Mouse (Mus musculus) brain, adult 2 months (tissue): Measurements from ENCODE around the gene Slc9a3r1.

ENCODE experiments used
- DNase-seq: peaks from one replicate; pipeline ENCODE4 v3.0.0; 2011; ENCODE audit warnings: low read depth, low spot score

The Slc9a3r1 gene

DNA sequence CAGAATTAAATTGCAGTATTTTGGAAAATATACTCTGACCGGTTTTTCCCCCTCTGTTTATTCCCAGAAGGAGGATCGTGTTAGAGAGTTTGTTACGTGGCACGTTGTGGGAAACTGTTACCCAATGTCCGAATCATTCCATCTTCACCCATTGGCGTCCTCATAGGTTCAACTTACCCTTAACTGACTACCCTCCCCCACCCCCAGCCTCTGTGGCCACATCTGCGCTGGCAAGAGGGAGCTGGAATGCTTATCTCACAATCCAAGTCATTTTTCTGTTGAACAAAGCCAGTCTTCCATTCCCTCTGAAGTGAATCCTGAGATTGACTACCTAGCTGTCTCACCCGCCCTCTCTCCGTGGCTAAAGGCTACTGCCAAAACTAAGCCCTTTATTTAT, 938 bp upstream of the Slc9a3r1 start:
- no peak for DNase-seq

DNA sequence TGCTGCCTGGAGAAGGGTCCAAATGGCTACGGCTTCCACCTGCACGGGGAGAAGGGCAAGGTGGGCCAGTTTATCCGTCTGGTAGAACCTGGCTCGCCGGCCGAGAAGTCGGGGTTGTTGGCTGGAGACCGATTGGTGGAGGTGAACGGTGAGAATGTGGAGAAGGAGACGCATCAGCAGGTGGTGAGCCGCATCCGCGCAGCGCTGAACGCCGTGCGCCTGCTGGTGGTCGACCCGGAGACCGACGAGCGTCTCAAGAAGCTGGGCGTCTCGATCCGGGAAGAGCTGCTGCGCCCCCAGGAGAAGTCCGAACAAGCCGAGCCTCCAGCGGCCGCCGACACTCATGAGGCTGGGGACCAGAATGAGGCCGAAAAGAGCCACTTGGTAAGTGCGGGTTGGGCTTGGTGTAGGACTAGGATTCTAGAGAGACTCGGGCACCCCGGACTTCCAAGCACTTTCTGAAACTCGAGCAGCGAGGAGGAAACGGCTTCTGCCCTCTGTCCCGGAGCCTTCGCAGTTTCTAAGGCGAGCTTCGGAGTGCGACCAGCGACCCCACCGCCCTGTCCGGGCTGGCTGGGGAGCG, 518 bp downstream of the Slc9a3r1 start:
- DNase-seq: no peak

DNA sequence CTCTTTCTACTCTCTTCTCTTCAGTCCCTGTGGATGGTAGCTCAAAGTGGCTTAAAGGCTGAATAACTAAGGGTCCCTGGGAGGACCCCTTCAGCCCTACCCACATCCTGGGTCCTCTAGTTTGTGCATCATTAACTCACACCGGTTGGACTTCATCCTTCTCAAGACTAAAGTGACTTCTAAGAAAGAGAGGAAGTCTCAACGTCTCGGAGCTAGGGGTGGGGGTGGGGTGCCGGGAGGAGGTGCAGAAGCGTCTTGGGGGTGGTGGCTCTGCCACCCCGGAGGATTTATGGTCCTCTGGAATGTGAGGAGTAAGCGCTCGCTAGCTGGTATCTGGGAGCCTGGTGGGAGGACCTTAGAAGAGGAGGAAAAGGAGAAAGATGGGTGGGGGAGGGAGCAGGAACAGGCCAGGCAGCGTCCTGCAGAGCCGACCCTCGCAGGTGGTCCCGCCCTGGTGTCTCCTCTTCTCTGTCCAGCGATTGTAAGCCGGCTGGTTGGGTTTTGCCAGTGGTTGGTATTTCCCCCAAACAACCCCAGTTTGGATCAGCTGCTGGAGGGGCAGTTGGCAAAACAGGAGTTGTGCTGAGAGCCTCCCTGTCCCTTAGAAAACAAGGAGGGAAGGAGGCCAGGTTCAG, 1.3 kb downstream of the Slc9a3r1 start:
- no peak for DNase-seq

DNA sequence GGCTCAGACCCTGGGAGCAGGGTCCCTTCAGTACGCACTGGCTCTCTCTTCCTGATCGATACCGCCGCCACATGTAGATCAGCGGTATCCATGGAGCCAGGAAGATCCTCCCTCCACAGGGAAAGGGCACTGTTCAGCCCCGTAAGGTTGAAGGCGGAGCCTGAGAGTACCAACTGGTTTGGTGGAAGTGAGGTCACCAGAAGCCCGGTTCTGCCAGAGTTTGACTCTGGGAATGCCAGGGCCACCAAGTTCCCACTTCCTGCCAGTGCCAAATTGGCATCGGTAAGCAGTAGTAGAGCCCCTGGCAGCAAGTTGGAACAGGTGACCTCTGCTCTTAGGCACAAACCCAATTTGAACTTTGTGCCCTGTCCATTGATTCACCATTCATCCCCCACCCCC, 1.8 kb downstream of the Slc9a3r1 start:
- peak; percentile 68 for DNase-seq

DNA sequence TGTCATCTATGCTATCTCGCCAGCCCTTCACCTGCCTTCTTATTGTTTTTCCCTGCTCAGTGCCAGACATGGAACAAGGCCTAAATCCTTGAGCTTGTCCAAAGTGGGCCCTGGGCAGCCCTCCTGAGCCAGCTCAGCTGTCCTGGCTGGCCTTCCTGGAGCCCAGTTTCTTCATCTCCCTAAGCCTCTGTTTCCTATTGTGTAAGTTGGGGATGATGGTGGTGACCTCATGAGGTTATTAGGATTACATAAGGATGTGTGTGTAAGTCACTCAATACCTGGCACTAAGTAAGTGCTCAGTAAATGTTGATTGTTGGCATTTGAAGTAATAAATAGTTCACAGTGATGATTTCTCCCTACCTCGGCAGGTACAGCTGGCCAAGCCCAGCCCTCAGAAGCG, 3.6 kb downstream of the Slc9a3r1 start:
- no peak for DNase-seq

GRCm38 (mm10) chr11:115167631-115168249, 4.6 kb downstream of the Slc9a3r1 start:
- no peak for DNase-seq

DNA sequence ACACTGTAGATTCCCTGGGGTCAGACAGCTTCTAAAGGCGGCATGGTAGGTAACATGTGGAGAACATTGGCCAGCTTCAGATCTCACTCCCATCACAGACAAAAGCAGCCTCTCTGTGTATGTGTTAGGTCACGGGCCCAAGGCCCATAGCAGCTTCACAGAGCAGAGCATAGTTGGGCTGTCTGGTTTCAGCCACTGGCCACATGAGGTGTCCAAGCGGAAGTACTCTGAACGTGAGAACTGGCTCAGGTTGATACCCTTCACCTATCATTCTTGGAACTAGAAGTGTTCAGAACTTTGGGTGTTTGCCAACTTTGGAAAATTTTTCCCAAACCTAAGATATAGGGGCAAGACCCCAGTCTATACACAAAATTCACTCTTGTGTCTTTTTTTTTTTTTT, 6.3 kb downstream of the Slc9a3r1 start:
- DNase-seq: no peak

- DNase-seq: peak; percentile 62
Observed at GRCm38 (mm10) chr11:115171125-115171524, 8.0 kb downstream of the Slc9a3r1 start.

DNA sequence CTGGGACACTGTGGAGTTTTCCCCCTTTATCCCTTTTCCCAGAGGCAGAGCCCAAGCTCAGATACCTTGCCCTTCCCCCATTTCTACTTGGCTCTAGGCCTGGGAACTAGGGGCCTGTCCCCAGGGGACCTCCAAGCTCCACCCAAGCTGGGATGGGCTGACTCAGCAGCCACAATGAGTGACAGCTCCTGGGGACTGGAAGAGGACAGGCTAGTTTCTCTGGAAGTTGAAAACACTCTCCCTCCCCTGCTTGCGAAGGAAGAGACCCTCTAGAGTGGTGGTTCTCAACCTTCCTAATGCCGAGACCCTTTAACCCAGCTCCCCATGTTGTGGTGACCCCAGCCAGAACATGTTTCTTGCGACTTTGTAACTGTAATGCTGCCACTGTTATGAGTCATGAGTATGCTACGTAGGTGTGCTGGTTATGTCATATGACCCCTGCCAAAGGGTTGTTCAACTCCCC, 9.7 kb downstream of the Slc9a3r1 start:
- no peak for DNase-seq

- DNase-seq: no peak
Observed at GRCm38 (mm10) chr11:115173549-115174339, 10.6 kb downstream of the Slc9a3r1 start.

GRCm38 (mm10) chr11:115176399-115177190, 13.5 kb downstream of the Slc9a3r1 start:
- no peak for DNase-seq

DNA sequence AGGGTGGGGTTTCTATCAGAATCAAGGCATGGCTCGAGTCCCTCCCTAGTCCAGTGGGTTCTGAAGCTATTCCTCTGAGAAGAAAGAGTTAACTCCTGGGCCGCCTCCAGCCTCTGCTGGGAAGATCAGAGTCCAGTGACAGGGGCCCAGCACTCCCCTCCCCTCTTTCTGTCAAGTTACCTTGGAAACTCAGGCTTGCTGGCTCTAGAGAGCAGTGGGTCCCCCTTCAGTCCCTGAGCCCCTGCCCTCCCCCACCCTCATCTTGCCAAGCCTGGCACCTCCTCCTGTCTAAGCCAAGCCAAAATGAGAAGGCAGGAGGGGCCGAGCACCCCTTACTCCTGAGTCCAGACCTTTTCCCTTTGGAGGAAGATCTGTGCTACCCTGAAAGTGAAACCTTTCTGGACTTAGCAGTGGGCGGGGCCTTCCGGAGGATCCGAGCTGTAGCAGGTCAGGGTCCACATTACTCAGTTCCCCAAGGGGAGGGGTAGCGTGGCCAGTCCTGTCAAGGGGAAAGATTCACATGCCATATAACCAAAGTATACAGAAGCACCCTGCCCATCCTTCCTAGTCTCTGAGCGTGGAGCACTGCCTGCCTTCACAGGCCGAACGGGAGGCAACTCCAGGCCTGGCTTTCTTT, 14.5 kb downstream of the Slc9a3r1 start:
- no peak for DNase-seq

DNA sequence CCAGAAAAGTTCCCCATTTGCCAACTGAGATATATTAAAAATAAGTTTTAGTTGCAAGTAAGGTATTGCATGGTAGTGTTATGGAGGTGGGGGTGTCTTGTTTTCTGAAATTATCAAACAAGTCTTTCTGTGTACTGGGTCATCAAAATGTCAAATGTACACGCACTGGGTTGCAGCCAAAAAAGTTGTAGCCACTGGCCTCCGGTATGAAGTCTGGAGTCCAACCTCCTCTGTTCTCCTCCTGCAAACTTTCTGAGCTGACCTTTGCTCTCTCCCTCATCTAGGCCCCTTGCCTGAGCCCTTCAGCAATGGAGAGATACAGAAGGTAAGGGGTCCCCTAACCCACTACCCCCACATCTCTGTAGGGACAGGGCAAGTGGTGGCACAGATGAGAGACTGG, 15.6 kb downstream of the Slc9a3r1 start:
- DNase-seq: no peak

GRCm38 (mm10) chr11:115179191-115179590, 16.1 kb downstream of the Slc9a3r1 start:
- DNase-seq: no peak

DNA sequence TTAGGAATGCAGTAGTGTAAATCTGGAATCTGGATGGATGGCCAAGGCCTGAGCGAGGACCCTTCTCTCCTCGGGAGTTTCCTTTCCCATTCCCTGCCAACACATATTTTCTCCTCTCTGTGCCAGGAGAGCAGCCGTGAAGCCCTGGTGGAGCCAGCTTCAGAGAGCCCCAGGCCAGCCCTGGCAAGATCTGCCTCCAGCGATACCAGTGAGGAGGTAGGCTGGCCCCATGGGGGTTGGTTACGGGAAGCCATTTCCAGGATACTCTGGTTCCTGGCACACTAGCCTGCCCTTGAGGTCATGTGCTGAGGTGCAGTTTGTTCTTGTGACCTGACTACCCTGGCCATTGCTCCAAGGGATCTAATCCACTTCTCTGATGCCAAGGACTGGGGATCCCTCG, 16.7 kb downstream of the Slc9a3r1 start:
- no peak for DNase-seq

GRCm38 (mm10) chr11:115181913-115182638, 18.9 kb downstream of the Slc9a3r1 start:
- DNase-seq: peak; percentile 75

DNA sequence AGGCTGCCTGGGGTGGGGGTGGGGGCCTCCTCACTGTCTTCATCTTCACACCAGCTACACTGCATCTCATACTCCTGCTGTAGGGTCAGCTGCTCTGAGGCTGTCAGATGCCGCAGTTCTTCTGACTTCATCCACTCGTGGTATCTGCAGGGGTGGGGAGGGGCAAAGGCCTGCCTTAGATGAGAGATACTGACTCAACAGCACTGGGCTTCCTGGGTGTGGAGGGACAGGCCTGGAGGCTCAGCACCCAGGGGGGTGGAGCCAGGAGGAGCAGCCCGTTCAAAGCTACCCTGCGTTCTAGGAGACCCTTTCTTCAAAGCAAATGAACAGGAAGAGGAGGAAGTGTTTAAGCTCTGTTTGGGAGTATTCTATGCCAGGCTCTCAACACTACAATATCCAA, 21.8 kb downstream of the Slc9a3r1 start:
- no peak for DNase-seq

DNA sequence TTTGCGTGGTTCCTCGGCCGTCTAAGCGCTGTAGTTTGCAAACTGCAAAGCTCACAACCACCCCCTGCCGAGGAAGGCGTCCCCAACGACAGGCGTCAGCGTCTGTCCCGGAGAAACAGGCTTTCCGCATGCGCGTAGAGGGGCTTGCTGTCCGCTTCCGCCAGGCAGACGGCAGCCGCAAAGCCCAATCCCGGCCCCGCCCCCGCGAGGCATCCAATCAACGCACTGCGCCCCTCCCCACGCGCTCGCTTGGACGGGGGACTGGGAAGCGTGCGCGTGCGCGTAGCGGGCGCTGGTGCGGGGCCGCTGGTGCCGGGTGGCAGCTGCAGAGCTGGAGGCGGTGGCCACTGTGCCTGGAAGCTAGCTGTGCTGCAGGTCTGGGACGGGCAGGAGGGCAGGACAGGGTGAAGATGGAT, 24.1 kb downstream of the Slc9a3r1 start, which contains the start of gene Tmem104:
Tmem104 (plus strand) TSS at position 264 of the 416 bp plus-strand sequence.
- DNase-seq: peak; percentile 99

DNA sequence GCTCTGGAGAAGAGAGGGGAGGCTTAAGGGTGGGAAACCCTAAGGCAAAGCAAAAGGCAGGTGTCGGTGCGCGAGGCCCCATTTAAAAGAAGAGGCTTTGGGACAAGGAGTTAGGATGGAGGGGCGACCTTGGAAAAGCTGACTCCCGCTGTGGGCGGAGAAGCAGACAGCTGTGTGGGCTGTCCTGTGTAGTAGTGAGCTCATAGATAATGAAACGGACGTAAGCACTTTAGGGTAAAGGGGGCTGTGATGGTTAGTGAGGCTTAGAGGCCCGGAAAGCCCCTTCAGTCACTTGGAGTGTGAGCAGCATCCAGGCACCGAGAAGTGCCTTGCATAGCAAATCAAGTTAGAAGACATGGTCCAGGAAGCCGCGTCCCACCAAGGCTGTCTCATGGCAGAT, 24.6 kb downstream of the Slc9a3r1 start, which contains the start of gene Nat9:
Nat9 (minus strand) TSS at position 167 of the 400 bp plus-strand sequence.
- DNase-seq: no peak
